Mouse (Mus musculus): ENCODE data around the gene Ugt1a9. TPM values are rescaled to one million over a fixed set of nuclear protein-coding genes. Genes with fewer than 3 reads are reported as not detected.
A peak's percentile ranks its signal among the peaks of the same experiment; 100 is the strongest.
"Not testable (repeated sequence)": the region's sequence is repeated elsewhere in the genome, so short reads cannot be mapped to it uniquely, and the experiment has no call there.

Ugt1a9 gene
- total RNA-seq (2014; fragmentation: Nextera tagmentation) (not detected in 2 replicates), total RNA-seq (2017) (2.4 TPM in 1 of 2 replicates, not detected in the other)

DNA sequence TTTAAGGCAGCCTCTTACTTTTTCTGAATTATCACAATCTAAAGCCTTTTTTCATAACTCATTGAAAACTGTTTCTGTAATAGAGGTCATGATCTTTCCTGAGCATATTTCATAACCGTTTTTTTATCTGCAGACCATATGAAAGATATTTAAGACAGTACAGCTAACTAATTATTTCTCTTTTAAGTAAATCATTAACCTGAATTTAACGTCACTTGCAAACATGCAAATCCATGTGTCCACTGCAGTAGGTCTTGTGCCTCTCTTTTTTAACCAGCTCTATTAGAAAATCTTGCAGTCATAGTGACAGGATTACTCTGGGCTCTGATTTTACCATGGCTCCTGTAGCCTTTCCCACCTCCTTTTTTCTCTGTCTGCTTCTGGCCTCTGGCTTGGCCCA is at the start of gene Ugt1a9:
TSS of gene Ugt1a9 (plus strand) at position 306 of the 400 bp plus-strand sequence.
- ATAC-seq (replicated peaks; ENCODE audit: low FRiP score, low TSS enrichment, poor library complexity, severe bottlenecking) = no peak

DNA sequence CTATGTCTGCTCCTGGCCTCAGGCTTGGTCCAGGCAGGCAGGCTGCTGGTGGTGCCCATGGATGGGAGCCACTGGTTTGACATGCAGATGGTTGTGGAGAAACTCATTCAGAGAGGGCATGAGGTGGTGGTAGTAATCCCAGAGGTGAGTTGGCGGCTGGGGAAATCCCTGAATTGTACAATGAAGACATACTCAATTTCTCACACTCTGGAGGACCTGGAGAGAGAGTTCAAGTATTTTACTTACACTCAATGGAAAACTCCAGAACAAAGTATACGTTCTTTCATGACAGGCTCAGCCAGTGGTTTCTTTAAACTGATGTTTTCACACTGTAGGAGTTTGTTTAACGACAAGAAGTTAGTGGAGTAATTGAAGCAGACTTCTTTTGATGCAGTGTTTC is 45.4 kb upstream of the Ugt1a9 start:
- ATAC-seq (replicated peaks; ENCODE audit: low FRiP score, low TSS enrichment, poor library complexity, severe bottlenecking) = not testable (repeated sequence)

GRCm38 (mm10) chr1:88043044-88043443 is 27.6 kb upstream of the Ugt1a9 start:
- not testable (repeated sequence) for ATAC-seq (replicated peaks; ENCODE audit: low FRiP score, low TSS enrichment, poor library complexity, severe bottlenecking)

GRCm38 (mm10) chr1:88044832-88045437 is 25.7 kb upstream of the Ugt1a9 start:
- ATAC-seq (replicated peaks; ENCODE audit: low FRiP score, low TSS enrichment, poor library complexity, severe bottlenecking) = not testable (repeated sequence)

GRCm38 (mm10) chr1:88047408-88047807 is 23.2 kb upstream of the Ugt1a9 start:
- not testable (repeated sequence) for ATAC-seq (replicated peaks; ENCODE audit: low FRiP score, low TSS enrichment, poor library complexity, severe bottlenecking)

GRCm38 (mm10) chr1:88055088-88055487 is 15.5 kb upstream of the Ugt1a9 start, which contains the start of gene Ugt1a10:
TSS of gene Ugt1a10 (plus strand) at chr1:88055388.
- no peak for ATAC-seq (replicated peaks; ENCODE audit: low FRiP score, low TSS enrichment, poor library complexity, severe bottlenecking)

DNA sequence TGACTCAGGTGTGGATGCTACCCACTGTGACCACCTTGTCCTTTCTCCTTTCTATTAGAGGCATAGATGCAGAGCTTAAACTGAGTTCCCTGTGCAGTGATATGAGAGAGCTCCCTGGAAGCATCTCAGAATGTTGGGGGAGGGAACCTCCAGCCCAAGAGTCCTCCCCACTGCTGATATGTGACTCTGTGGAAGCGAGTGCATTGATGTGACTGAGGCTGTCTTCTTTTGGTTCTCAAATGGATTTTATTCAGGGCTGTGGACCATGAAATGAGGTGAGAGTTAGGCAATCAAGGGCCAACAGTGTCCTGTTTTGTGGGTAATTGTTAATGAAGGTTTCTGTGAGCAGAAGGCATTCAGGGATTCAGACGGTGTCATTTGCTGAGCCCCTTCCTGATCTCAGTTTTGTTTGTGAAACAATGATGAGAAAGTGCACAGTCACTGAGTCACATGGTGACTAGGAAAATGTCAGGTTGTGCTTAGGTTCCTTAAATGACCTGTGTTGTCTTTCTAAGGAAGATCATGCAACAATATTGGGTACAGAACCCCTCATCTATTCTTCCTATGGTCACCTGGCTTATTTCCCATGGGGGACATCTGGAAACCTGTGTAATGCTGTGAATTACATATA is 4.0 kb upstream of the Ugt1a9 start:
- ATAC-seq (replicated peaks; ENCODE audit: low FRiP score, low TSS enrichment, poor library complexity, severe bottlenecking) = not testable (repeated sequence)

DNA sequence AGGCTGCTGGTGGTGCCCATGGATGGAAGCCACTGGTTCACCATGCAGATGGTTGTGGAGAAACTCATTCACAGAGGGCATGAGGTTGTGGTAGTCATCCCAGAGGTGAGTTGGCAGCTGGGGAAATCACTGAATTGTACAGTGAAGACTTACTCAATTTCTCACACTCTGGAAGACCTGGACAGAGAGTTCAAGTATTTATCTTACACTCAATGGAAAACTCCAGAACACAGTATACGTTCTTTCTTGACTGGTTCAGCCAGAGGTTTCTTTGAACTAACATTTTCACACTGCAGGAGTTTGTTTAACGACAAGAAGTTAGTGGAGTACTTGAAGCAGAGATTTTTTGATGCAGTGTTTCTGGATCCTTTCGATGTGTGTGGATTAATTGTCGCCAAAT is 302 bp downstream of the Ugt1a9 start:
- ATAC-seq (replicated peaks; ENCODE audit: low FRiP score, low TSS enrichment, poor library complexity, severe bottlenecking) = no peak

DNA sequence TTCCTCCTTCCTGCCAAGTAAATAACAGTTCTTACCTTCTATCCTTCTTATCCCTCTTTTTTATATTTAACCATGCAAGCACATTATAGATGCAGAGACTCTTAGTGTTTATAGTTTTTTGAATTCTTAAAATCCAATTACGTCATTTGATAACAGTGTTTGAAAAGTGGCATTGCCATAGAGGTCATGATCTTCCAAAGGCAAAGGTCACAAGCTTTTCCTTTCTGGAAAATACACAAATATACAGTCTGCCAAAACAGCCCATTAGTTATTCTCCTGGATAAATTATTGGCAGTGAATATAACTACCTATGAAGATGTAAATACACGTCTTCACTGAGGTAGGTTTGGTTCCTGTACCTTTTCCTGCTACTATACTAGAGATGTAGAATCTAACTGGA is 3.9 kb downstream of the Ugt1a9 start:
- ATAC-seq (replicated peaks; ENCODE audit: low FRiP score, low TSS enrichment, poor library complexity, severe bottlenecking) = no peak

- ATAC-seq (replicated peaks; ENCODE audit: low FRiP score, low TSS enrichment, poor library complexity, severe bottlenecking) = no peak
Measured at GRCm38 (mm10) chr1:88077128-88077527, 6.5 kb downstream of the Ugt1a9 start.

- no peak for ATAC-seq (replicated peaks; ENCODE audit: low FRiP score, low TSS enrichment, poor library complexity, severe bottlenecking)
Measured at GRCm38 (mm10) chr1:88081670-88082069, 11.1 kb downstream of the Ugt1a9 start.

DNA sequence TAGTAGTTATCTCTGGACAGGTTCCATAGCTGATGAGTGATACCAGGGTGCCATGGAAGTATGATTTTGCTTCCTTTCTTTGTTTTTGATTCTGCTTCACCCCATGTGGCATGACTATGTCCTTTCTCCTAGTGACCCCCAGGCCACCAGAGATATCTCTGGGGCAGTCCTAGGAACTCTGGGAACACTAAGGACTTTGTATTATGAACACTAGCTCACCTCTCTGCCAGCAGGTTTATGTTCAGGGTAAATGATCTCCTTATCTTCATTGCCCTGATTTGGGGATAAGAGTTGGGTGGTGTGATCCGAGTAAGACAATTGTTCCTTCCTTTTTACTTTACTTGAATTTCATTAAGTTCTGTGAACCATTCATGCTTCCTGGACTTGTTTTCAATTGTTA is 15.5 kb downstream of the Ugt1a9 start:
- no peak for ATAC-seq (replicated peaks; ENCODE audit: low FRiP score, low TSS enrichment, poor library complexity, severe bottlenecking)

DNA sequence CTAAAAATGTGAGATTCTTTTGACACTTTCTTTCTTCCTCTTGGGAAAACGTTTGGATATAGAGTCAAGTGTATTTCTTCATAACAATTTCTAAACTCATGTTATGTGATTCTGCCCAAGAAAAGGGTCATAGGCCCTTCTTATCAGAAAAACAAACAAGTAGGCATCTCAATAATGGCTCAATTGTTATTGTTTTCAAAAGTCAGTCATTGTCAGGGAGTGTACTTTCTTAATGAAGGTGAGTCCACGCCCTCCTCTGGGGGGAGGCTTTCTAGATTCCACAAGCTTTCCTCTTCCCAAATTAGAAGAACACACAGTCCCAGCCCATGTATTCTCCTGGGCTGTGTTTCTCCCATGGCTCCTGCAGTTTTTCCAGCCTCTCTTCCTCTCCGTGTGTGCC is 16.9 kb downstream of the Ugt1a9 start, which contains the start of gene Ugt1a8:
TSS of gene Ugt1a8 (plus strand) at position 301 of the 400 bp plus-strand sequence.
- ATAC-seq (replicated peaks; ENCODE audit: low FRiP score, low TSS enrichment, poor library complexity, severe bottlenecking) = no peak

GRCm38 (mm10) chr1:88092341-88092740 is 21.7 kb downstream of the Ugt1a9 start:
- ATAC-seq (replicated peaks; ENCODE audit: low FRiP score, low TSS enrichment, poor library complexity, severe bottlenecking) = no peak

DNA sequence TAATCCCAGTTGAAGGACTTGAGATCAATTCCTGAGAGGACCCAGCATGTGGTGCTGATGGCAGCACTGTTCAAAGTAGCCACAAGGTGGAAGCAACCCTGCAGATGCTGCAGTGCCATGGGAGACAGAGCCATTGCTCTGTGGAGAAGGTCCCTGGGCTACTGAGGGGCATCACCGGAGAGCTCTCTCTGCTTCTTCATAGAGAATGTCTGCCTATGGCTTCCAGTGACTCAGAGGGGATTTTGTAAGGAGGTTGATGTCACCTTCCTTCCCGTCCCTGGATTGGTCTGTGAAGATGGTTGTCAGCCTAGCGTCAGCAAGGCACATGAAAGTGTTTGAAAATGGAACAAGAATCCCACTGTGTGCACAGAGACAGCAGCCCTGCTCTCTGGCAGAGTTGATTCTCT is 23.7 kb downstream of the Ugt1a9 start:
- ATAC-seq (replicated peaks; ENCODE audit: low FRiP score, low TSS enrichment, poor library complexity, severe bottlenecking) = peak; percentile 75

DNA sequence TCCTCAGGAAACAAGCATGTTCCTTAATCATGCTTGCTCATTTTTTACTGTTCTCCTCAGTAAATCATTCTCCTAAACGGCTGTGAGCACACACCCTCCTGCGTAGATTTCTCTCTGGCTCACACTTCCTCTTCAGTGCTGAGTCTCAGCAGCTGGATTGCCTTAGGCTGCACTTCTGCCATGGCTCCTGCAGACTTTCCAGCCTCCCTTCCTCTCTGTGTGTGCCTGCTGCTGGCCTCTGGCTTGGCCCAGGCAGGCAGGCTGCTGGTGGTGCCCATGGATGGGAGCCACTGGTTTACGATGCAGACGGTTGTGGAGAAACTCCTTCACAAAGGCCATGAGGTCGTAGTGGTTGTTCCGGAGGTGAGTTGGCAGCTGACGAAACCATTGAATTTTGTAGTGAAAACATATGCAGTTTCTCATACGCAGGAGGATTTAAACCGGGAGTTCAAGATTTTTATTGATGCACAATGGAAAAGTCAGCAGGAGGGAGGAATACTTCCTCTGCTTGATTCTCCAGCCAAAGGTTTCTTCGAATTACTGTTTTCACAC is 24.4 kb downstream of the Ugt1a9 start, which contains the start of gene Ugt1a7c:
TSS of gene Ugt1a7c (plus strand) at position 122 of the 552 bp plus-strand sequence.
- 0 out of 2 replicates have a peak, but pooled peaks have one; percentile 50 for ATAC-seq (replicated peaks; ENCODE audit: low FRiP score, low TSS enrichment, poor library complexity, severe bottlenecking)

GRCm38 (mm10) chr1:88098546-88098945 is 27.9 kb downstream of the Ugt1a9 start:
- not testable (repeated sequence) for ATAC-seq (replicated peaks; ENCODE audit: low FRiP score, low TSS enrichment, poor library complexity, severe bottlenecking)

DNA sequence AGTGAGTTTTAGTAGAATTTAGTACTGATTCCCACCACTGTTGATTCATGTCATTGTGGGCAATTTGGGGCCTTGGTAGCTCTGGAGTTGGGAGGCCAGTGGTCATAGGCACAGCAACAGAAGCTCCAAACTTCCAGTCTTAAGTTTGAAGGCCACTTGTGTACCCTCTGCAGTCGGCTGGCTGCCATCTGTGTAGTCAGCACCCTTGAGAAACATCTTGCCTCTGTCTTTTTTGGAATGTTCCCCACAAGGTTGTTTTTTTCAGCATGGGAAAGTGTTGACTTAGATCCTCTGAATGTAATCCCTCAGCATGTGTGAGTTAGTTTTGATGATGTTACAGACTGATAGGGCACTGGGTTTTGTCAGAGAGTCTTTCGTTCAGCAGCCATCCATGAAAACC is 29.1 kb downstream of the Ugt1a9 start:
- not testable (repeated sequence) for ATAC-seq (replicated peaks; ENCODE audit: low FRiP score, low TSS enrichment, poor library complexity, severe bottlenecking)

DNA sequence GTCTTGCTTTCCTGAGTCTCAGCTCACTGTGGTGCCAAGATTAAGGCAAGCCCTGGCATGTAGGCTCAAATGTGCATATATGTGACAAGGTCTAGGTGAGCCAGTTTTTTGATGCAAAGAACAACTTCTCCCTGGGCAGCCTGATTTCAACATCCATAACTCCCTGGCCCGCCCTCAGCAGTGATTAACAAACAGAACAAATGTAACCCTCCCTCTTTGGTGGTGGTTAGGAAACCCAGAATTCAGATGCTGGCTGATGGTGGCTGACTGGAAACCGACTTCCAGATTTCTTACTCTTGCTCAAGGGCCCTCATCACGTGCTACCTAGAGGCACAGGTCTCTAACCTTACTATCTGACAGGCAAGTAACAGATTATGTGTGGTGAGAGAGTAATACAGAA is 32.4 kb downstream of the Ugt1a9 start, which contains the start of gene Ugt1a6b:
TSS of gene Ugt1a6b (plus strand) at position 234 of the 400 bp plus-strand sequence.
- ATAC-seq (replicated peaks; ENCODE audit: low FRiP score, low TSS enrichment, poor library complexity, severe bottlenecking) = peak; percentile 53; the same call in 1 of the 2 replicates

DNA sequence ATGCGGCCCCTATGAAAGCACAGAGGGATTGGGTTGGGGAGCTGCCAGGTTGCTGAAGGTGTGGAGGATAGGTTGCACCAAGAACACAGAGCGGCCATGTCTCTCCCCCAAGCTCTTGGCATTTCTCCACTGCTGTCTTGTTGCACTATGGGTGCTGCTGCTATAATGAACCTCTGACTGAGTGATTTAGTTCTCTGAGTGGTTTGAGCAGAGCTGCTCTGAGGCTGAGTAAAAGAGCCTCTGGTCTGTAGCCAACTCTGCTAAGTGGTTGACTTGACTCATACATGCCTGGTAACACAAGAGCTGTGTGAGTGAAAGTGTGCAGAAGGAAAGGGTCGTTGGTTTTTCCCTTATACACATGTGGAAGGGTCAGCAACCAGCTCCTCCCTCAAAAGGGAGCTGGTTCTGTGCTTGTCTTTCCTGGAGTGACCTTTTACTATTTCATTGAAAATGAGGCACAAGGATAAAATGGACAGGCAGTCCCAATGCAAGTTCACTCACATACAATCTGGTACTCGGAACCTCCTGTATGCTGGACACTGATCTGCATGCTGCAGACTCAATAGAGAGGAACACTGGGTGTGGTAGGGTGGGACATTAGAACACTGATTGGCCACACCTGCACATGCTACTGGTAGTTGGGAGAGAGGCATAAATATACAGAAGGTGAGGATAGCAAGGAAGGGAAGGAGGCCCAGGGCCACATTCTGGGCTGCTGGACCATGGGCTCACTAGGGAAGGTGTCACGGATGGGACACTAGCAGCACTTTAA is 33.3 kb downstream of the Ugt1a9 start:
- peak; percentile 35; the same call in 1 of the 2 replicates for ATAC-seq (replicated peaks; ENCODE audit: low FRiP score, low TSS enrichment, poor library complexity, severe bottlenecking)
